Mouse (Mus musculus) cortical plate, adult 2 months (tissue): ENCODE data around the gene Slc44a4. TPM values are rescaled to one million over a fixed set of nuclear protein-coding genes. Genes with fewer than 3 reads are reported as not detected.
"Not testable (repeated sequence)": the region's sequence is repeated elsewhere in the genome, so short reads cannot be mapped to it uniquely, and the experiment has no call there.

Experiments used
- H3K27ac ChIP-seq: fragments of 200-500 bp; 2 replicates; pipeline ENCODE4 v1.5.1; 2012; ENCODE audit warnings: low read length, control low read depth, inconsistent platforms; ENCODE audit not compliant: insufficient read depth
- H3K4me1 ChIP-seq: fragments of 200-500 bp; 2 replicates; pipeline ENCODE4 v1.6.1; 2011; ENCODE audit warnings: low read length; ENCODE audit not compliant: control insufficient read depth, insufficient read depth
- H3K4me3 ChIP-seq: fragments of 200-500 bp; 2 replicates; pipeline ENCODE4 v1.5.1; 2011; ENCODE audit warnings: mild to moderate bottlenecking, low read length, control low read depth; ENCODE audit not compliant: insufficient read depth
- CTCF ChIP-seq: fragments of 200-500 bp; IDR thresholded peaks from 2 replicates; pipeline ENCODE4 v1.5.1; 2011; ENCODE audit warnings: mild to moderate bottlenecking, control low read depth, low read length; ENCODE audit not compliant: insufficient read depth; ENCODE audit errors: extremely low read depth
- POLR2A ChIP-seq: fragments of 200-500 bp; IDR thresholded peaks from 2 replicates; pipeline ENCODE4 v1.6.1; 2011; ENCODE audit warnings: mild to moderate bottlenecking, low read length, control low read depth; ENCODE audit not compliant: insufficient read depth; ENCODE audit errors: extremely low read depth
- polyA plus RNA-seq: library from polyadenylated mRNA; depleted of rRNA; stranded (reverse); fragments of >200 nt; gene quantifications from 2 replicates; pipeline ENCODE4 v1.2.3, GENCODE M21; 2012

Slc44a4 gene
- polyA plus RNA-seq, 1 experiment = 0.46 TPM

GRCm38 (mm10) chr17:34959130-34959778 is 45.0 kb downstream of the Slc44a4 start, which contains the start of gene Hspa1b:
Gene Hspa1b (minus strand): TSS chr17:34959238.
- H3K27ac ChIP-seq = peak within 1 kb of the TSS; percentile 95
- TF ChIP-seq POLR2A = peak; percentile 77
- not testable (repeated sequence) for H3K4me1 ChIP-seq
- peak within 1 kb of the TSS; percentile 63 for H3K4me3 ChIP-seq

GRCm38 (mm10) chr17:34959881-34960515 is 45.7 kb downstream of the Slc44a4 start:
- H3K4me3 ChIP-seq = peak overlapping the region; percentile 63; the same call in 1 of the 2 replicates
- H3K27ac ChIP-seq = peak overlapping the region; percentile 95; the same call in 1 of the 2 replicates
- no peaks in the 10 kb centered on the region; the same call in 1 of the 2 replicates for H3K4me1 ChIP-seq
- TF ChIP-seq CTCF = no peak
- TF ChIP-seq POLR2A = no peak

- H3K27ac ChIP-seq = no peak overlapping the region
- H3K4me1 ChIP-seq = no peaks in the 10 kb centered on the region; the same call in 1 of the 2 replicates
- TF ChIP-seq CTCF = no peak
These were observed 46.6 kb downstream of the Slc44a4 start for GRCm38 (mm10) chr17:34960702-34961493.

GRCm38 (mm10) chr17:34962125-34962524 is 47.9 kb downstream of the Slc44a4 start:
- Histone ChIP-seq H3K4me1 (no peaks in the 10 kb centered on the region; the same call in 1 of the 2 replicates), H3K4me3 (no peak overlapping the region), H3K27ac (no peak overlapping the region)
- TF ChIP-seq POLR2A = no peak
- TF ChIP-seq CTCF = no peak

More at GRCm38 (mm10) chr17:34960702-34961493, 46.6 kb downstream of the Slc44a4 start:
- no peak overlapping the region for H3K4me3 ChIP-seq

GRCm38 (mm10) chr17:34962841-34963240 is 48.6 kb downstream of the Slc44a4 start:
- no peaks in the 10 kb centered on the region; the same call in 1 of the 2 replicates for H3K4me1 ChIP-seq
- H3K4me3 ChIP-seq = no peak overlapping the region
- no peak for TF ChIP-seq CTCF
- TF ChIP-seq POLR2A = no peak
- H3K27ac ChIP-seq = no peak overlapping the region

GRCm38 (mm10) chr17:34964640-34965049 is 50.4 kb downstream of the Slc44a4 start:
- Histone ChIP-seq H3K4me3 (no peak overlapping the region), H3K4me1 (no peaks in the 10 kb centered on the region; the same call in 1 of the 2 replicates), H3K27ac (no peak overlapping the region)
- TF ChIP-seq POLR2A (no peak), CTCF (no peak)

- H3K27ac ChIP-seq = no peak overlapping the region
- no peak for TF ChIP-seq CTCF
These were observed 51.4 kb downstream of the Slc44a4 start for GRCm38 (mm10) chr17:34965627-34966026.

GRCm38 (mm10) chr17:34969822-34970221 is 55.6 kb downstream of the Slc44a4 start, which contains the start of gene Gm20481:
Gene Gm20481 (plus strand): TSS chr17:34969912.
- not testable (repeated sequence) for H3K4me3 ChIP-seq, H3K27ac ChIP-seq, H3K4me1 ChIP-seq

More at GRCm38 (mm10) chr17:34965627-34966026, 51.4 kb downstream of the Slc44a4 start:
- H3K4me3 ChIP-seq = no peak overlapping the region
- H3K4me1 ChIP-seq = no peaks in the 10 kb centered on the region; the same call in 1 of the 2 replicates

GRCm38 (mm10) chr17:34970850-34971249 is 56.6 kb downstream of the Slc44a4 start:
- H3K4me3 ChIP-seq, H3K27ac ChIP-seq, H3K4me1 ChIP-seq: not testable (repeated sequence)

GRCm38 (mm10) chr17:34971694-34972068 is 57.4 kb downstream of the Slc44a4 start:
- H3K4me3 ChIP-seq = peak overlapping the region; percentile 31
- H3K27ac ChIP-seq, H3K4me1 ChIP-seq: not testable (repeated sequence)
